Mouse (Mus musculus): ENCODE results near the gene Cops2.

Cops2 gene

DNA sequence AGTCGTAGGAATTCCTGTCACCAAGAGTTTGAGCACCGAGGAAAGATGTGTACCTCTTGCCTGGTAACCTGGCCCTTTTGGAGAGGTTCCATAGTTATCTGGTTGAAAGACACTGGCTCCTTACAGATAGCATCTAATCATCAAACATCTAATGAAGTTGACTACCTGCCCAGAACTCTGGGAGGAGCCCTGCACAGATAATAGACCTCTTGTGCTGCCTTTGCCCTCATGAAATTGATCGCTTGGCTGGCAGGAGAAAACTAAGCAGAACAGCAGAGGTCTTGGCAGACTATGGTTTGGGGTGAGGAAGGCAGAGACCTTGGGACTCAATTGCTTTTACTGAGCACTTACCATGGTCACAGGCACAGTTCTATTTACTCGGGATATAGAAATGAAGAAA is 38.5 kb downstream of the Cops2 start:
- DNase-seq = no peak

DNA sequence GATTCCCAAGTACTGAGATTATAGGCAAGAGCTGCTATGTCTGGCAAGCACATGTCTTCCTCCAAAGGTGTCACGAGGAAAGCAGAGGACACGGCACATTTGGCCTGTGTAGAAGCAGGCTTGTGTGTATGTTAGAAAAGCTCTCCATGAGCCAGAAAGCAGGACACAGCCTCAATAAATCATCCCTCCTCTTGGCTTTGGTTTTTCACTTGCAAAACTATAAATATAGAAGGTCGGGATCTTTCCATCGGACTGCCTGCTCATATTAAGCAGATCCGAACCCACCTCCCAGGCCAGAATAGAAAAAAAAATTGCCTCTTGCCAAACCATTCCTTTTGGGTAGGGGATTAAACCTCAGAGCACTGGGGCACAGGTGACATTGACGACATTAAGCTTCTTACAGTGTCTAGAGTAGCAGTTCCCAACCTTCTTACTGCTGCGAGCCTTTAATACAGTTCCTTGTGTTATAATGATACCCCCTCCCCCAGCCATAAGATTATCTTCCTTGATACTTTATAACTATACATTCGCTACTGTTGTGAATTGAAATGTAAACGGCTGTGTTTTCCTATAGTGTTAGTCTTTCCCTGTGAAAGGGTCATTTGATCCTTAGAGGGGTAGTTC is 44.9 kb downstream of the Cops2 start:
- DNase-seq = no peak

DNA sequence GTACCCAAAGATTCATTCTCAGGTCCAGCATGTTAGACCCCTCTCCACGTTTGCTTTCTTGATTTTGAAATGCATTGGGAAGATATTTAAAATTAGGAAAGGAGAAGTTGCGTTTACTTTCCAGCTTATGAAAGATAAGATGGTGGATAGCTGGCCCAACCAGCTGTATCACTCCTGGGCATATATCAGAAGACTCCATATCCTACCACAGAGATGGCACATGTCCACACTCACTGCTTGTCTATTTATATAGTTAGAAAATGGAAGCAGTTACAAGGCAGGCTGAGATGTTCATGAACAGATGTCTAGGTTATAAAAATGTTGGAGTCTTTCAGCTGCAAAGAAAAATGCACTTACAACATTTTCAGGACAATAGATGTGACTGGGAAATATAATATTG is 47.6 kb downstream of the Cops2 start:
- no peak for DNase-seq

DNA sequence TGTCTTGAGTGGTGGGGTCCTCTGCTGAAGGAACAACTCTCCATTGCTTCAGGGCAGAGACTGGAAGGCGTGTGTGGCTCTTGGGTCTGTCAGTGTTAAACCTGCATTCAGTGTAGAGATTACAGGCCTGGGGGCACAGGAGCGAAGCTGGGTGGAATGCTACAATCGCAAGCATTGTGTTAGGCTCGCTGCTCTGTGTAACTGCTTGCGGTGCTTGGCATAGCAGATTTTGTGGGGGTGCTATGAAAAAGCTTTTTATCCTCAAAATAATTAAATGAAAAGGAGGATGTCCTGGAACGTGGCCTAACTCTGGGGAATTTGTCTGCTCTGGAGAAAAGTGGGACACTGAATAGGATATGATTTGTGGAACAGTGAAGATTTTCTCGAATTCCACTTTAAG is 49.4 kb downstream of the Cops2 start:
- no peak for DNase-seq

DNA sequence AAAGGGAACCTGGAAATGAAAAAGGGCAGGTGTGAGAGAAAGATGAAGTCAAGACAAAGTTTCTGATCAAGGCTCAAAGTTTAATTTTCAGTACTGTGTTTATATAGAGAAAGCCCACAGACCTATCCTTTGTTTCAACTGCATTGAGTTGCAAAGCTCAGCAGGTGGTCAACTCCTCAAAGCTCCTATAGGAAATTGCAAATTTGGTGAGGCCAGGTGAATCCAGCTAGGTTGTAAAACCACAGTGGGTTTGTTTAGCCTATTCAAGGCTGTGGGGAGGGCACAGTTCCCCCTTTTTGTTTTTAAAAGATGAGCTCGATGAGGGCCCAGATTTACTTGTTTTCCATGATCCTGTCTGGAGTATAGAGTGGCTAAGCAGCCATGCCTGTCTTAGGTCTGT is 53.1 kb downstream of the Cops2 start:
- no peak for DNase-seq

DNA sequence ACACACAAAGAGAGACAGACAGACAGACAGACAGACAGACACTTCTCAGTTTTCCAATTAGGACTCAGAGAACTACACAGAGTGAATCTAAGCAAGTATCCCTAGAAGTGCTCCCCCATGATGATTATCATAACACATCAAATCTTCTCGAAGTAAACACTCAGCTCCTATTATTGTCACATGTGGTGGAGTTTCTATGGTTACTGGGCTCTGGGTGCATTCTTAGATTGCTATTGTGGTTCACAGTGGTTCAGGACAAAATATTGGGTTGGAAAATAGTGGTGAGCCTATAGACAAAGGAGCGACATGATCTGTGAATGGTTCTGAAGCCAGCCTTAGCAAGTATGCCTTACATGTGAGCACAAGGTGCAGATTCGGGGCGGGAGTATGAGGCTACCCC is 57.0 kb downstream of the Cops2 start:
- no peak for DNase-seq

DNA sequence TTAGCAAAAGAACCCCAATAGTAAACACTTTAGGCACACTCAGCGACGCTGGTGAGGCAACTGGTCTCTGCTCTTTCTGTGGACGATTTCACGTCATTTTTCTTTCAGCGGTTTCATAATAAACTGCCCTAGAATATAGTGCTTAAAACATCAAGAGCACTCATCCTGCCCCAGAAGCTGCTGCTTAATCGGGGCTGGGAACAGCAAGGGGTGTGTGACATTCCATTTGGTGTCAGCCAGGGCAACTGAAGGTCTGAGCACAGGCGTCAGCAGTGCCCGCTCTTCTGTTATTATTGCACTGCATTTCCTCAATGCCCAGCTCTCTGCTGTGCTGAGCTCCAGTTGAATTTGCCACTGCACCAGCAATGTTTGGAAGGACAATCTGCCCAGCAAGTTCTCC is 57.9 kb downstream of the Cops2 start:
- no peak for DNase-seq

DNA sequence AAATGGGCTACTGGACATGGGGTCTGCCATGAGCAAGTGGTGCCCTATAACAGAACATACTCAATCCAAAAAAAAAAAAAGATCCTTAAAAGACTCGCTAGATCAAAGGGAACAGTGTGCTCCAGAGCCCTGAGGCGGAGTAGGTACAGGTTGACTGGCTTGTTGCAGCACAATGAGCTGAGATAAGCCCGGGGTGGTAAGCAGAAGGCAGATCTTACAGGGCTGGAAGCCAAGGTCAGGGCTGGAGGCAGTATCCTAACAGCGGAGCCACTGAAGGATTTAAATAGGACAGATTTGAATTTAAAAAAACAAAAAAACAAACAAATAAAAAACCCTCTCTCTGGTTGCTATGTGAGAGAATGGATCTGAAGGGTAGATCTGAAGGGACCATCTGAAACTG is 58.5 kb downstream of the Cops2 start:
- no peak for DNase-seq

DNA sequence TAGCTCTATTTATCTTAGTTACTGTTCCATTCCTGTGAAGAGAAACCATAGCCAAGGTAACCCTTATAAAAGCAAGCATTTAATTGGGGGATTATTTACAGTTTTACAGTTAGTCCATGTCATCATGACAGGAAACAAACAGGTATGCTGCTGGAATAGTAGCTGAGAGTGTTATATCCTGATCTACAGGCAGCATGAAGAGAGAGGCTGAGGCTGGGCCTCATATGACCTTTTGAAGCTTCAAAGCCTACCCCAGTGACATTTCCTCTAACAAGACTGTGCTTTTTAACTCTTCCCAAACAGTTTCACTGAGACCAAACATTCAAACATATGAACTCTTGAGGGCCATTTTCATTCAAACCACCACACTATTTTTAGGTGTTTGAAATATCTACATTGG is 61.1 kb downstream of the Cops2 start:
- DNase-seq = no peak

DNA sequence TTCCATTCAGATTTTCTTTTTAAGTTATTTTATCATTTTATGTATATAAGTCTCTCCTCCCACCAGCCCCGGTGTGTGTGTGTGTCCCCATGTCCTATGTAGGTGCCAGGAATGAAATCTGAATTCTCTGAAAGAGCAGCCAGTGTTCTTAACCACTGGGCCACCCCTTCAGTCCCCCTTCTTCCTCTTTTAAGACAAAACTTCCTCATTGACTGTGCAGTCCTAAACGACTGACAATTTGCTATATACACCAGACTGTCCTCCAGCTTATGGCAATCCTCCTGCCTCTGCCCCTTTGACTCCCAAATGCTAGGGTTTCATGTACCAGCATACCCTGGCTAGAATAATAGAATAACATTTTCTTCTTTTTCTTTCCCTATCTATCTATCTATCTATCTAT is 63.8 kb downstream of the Cops2 start:
- no peak for DNase-seq

DNA sequence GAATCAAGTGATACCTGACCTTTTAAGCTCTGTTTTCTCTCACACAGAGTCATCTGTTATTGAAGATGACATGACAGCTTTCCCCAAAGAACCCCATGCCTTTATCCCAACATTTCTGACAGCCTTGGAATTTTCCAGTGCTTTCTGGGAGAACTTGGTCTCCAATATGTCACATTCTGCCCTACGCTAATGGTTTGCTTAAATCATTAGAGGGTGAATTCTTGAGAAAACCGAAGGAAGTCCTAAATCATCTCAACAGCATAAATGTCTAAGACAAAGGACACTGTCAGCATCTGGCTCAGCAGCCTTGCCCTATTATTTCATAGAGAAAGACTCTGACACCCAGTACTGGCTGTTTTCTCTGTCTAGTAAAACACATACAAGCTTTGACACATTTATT is 64.8 kb downstream of the Cops2 start:
- no peak for DNase-seq

DNA sequence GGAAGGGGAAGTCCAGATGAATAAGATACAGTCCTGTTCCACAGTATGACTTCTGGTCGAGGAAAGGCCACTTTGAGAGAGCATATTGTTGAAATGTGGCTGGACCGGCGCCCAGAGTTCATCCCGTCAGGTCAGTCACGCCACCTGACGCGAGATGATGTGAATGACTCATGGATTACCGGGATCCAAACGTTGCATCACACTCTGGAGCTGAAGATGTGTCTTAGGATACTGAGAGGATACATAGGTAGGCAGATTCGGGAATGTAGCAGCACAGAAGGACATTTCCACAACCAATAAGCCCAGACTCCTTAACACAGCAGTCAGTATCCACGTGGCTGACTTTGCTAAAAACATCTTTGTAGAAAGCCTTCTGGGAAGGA is 66.1 kb downstream of the Cops2 start:
- no peak for DNase-seq

DNA sequence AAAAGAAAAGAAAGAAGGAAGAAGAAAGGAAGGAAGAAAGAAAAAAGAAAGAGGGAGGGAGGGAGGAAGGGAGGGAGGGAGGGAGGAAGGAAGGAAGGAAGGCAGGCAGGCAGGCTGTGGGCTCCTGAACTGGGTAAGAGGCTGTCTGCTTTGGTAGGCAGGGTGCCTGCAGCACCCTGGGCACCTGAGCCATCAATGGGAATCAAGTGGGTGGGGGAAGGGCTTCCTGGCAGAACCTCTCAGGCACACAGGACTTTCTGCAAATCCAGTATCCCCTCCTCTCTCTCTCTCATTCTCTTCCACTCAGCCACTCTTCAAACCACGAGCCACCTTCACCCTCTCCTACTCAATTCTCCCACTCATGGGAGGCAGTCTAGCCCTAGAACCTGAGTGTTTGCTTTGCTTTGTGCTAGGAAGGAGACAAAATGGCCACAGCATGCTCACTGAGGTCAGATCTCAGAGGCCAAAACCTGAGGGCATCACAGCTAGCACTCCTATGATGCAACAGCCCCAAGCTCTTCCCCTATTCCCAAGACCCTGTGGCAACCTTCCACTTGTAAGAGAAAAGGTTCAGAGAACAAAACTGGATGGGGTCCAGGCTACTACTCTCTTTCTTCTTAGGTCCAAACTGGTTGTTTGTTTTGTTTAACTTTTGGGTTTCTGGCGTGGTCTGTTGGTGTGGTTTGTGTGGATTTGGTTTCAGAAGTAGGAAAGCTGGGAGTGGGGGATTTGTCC is 66.6 kb downstream of the Cops2 start:
- peak; percentile 35 for DNase-seq

DNA sequence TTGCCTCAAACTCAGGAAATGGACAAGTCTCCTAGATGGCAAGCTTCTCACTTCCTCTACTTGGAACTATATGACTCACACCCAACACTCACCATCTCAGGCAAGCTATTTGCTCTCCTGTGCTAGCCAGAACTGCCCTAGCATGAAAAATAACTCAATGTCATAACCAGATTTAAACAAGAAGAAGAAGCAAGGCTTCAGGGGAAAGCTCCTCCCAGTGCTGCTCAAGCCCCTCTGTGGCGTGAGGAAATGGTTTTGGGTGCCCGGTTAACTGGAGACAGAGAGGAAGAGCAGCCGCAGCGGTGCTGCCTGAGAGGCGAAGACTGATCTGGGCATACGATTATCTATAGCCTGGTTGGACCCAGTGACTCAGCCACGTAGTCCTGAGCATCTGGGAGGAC is 67.5 kb downstream of the Cops2 start:
- peak; percentile 44 for DNase-seq

DNA sequence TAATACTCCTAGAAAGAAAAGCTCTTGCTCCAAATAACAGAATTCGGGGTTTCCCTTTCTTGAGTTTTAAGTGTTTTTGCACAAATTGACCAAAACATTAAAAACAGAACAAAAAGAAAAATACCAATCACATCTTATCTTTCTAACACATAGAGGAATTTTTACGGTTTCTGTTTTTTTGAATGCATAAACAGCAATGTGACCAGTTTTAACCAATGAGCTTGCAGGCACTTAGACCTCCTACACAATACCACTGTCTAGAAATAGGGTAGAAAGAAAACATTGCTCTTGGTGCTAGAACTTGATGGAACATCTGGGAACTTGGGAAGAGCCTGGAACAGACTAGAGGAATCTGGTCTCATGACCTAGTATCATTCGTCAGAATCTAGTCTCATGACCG is 68.7 kb downstream of the Cops2 start:
- no peak for DNase-seq

DNA sequence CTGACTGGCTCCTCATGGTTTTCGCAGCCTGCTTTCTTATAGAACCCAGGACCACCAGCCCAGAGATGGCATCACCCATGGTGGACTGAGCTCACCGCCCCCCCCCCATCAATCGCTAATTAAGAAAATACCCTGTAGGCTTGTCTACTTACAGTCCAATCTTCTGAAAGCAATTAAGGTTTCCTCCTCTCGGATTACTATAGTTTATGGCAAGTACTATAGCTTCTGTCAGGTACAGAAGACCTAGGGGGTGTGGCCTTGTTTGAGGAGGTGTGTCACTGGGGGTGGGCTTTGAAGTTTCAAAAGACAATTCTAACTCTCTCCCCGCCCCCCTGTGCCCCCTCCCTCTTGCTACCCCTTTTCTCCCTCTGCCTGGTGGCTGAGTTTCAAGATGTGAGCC is 69.7 kb downstream of the Cops2 start:
- no peak for DNase-seq

DNA sequence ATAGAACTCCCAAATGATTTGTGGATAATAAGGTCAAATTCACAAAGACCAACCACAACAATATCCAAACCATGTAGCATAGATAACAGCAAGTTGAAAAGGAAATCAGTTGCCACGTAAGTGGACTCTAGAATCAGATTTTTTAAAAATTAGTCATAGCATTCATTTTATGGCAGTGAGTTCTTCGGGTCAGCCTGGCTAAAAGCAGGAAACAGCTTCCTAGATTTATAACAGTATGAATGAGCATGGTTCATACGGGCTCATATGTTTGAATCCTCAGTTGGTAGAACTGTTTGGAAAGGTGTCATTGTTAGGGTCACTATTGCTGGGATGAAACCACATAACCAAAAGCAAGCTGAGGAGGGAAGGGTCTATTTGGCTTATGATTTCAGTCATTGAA is 70.2 kb downstream of the Cops2 start:
- no peak for DNase-seq

DNA sequence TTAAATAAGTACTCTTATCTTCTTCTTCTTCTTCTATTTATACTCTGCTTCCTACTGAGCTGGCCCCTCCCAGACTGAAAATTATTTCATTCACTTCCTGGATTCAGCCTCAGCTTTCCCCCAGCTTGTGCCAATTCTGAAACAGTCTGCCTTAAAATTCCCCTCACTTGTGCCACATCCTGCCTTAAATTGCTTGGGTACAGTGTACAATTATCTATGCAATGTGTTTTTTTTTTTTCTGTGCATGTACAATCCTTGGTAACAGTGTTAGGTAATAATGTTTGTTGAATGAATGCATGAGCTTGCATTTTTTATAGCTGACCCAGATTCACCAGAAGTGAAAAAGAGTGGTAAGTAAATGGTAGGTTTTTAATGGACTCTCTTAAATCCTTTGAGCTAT is 70.6 kb downstream of the Cops2 start:
- no peak for DNase-seq

DNA sequence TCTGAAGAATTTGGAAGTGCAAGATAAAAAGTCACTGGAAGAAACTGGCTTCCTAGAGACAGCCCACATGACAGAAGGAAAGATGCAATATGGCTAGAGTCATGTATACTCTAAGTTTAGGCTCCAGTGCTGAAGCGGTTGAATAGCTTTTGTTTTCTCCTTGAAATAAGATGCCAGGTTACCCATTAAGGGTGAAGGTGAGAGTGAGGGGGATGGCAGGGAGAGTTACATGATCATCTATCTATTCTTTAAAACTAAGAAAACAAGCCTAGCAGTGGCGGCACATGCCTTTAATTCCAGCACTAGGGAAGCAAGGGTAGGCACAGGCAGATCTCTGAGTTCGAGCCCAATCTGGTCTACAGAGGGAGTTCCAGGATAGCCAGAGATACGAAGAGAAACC is 73.9 kb downstream of the Cops2 start:
- DNase-seq = no peak

DNA sequence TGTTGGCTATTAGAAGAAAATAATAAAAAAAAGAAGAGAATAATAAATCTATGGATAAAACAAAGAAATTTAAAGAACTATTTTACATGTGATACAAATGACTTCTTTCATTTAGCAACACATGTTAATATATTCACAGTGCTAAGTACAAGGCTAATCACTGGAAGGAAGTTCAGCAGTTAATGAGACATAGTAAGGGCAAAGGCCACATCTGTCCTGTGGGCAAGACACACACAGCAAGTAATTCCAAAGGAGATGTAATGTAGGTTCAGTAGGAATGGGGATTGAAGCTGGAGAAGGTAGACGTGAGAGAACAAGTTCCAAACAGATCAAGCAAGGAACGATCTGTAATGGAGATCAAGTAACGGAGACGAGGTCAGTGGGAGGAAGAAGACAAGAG is 74.5 kb downstream of the Cops2 start:
- DNase-seq = no peak

DNA sequence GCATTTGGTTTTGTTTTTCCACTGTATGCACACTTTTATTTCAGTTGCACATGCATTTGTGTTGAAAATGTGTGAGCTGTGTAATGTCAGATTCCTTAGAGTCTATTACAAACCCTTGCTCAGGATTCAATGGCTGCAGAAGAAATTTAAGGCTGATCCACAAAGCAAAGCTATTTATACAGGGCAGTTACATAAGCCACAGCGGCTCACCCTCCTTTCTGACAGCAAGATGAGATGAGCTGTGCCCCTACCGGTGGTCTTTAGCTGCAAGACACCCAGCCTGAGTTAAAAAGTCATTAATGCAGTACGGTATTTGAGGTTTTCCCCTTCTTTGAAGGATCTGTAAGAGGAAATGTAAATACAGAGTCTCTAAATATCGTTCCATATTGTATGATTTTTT is 75.1 kb downstream of the Cops2 start:
- DNase-seq = peak; percentile 18

DNA sequence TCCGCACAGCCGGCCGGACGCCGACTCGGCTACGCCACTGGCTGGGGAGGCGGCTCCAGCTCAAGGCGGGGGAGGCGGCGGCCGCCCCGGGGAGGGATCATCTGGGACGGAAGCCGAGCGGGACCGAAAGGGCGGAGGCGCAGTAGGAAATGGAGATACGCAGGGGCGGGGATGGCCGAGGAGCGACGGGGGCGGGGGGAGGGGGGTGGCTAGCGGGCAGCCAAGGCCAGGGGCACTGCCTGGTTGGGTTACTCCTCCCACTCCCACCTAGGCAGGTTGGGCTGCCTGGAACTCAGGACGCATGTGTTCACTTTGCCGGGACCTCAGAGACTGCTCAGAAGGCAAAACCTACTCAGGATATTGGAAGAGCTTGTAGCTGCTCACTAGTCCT is 76.2 kb downstream of the Cops2 start, which contains the start of gene Secisbp2l:
Gene Secisbp2l (minus strand): TSS at position 152 of the 391 bp plus-strand sequence.
- DNase-seq = peak; percentile 91

DNA sequence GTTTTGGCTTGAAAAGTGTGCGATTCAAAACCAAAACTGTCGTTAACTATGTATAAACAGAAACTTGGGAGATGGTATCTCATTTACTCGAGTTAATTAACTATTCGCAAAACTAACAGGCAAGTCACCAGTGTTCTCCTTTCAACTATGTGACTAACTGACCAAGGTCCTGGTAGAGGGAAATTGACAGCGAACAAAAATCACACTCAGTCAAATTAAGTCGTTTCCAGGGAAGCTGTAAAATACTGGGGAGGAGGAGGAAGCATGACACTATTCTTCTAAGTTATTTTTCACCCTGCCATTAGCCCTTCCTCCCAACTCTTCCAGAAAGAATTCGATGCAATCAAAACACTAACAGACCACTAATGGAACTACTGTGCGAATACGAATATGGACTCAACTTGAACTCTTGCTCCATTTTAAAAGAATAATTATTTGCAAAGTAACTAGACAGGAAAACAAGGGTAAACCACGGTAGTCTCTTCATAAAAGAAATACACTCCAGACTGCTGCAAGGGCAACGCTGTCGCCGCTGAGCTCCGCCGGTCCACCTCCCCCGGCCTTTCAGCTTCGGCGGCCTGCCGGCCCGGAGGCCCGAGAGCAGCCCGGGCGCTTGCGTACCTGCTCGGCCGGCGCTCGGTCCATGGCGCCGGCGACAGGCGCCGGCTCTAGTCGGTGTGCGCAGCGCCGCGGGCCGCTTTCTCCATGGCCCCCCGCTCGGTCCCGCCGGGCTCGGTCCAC is 76.8 kb downstream of the Cops2 start:
- DNase-seq = no peak

DNA sequence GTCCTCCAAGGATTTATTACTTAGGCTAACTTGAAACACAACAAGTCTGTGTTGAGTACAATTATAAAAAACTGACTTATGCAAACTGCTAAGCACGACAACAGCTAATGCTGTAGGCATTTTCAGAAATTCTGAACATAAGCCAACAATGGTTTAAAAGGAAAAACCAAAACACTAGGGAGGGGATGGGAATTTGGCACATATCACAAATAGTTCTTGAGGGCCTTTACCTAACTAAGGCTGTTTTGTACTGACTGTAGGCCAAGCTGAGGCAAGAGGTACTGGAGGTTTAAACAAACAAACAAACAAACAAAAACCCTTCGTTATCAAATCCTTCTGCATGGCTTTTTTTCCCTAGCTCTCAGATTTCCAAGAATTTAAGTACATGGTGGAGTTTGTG is 77.9 kb downstream of the Cops2 start:
- DNase-seq = no peak
